ENCODE assay signal across 23 mouse cellular contexts in genomic region chr14:19807339-19807738, GRCm38 (mm10). TPM values are rescaled to one million over a fixed set of nuclear protein-coding genes. Genes with fewer than 3 reads are reported as not detected.
DNase-seq lines count a peak whose midpoint lies in the region.
"Had no signal": no experiment of that assay in that cellular context is flagged by ENCODE, and none has a peak within 500 bp of the region (broad histone marks: within the 10 kb centered on the region; RNA-seq: fewer than 3 reads in every experiment).

No protein-coding gene starts in this region.

- no peaks in the 10 kb centered on the region for H3K9me3 ChIP-seq in heart, embryonic 10.5 days
- H3K9me3 ChIP-seq: G1E; heart, embryonic 15.5 days; limb, embryonic 12.5 days; liver, embryonic 13.5 days; midbrain, embryonic 13.5 days; neural tube, embryonic 13.5 days; stomach, embryonic 15.5 days had no signal

- no peak overlapping the region for H3K27ac ChIP-seq in heart, embryonic 10.5 days
- H3K27ac ChIP-seq: heart, embryonic 15.5 days; hindbrain, embryonic 14.5 days; limb, embryonic 12.5 days; liver, embryonic 13.5 days; macrophage; midbrain, embryonic 13.5 days; neural tube, embryonic 13.5 days; stomach, embryonic 15.5 days had no signal

- peak; percentile 55 for DNase-seq in adrenal gland, postnatal 14 days
- no peak for DNase-seq in adrenal gland, postnatal 4 days (ENCODE audit: low spot score in 2 of 2)
- DNase-seq in heart, adult 9 months (ENCODE audit: low spot score in 2 of 2) = peak; percentile 29 to 36
- DNase-seq in heart, embryonic 10.5 days (ENCODE audit: low spot score) = no peak
- peak; percentile 13 to 19 for DNase-seq in kidney, postnatal 36 days
- no peak for DNase-seq in kidney, postnatal 4 days
- DNase-seq in fat pad, adult 2 months (ENCODE audit: extremely low read depth, low read depth, low spot score) = peak; percentile 11
- no peak for DNase-seq in thymus, postnatal 14 days
- DNase-seq: cerebellum, adult 11 months; cerebellum, adult 9-10 months; cerebellum, postnatal 36 days; liver, embryonic 13.5 days; lung, adult 2 months; lung, postnatal 10 days had no signal

- H3K36me3 ChIP-seq in heart, embryonic 10.5 days = peaks cover 73% of the 10 kb centered on the region

- H3K4me1 ChIP-seq in heart, embryonic 10.5 days = peaks cover 10% of the 10 kb centered on the region
- H3K4me1 ChIP-seq: limb, embryonic 12.5 days; neural tube, embryonic 13.5 days; stomach, embryonic 15.5 days had no signal

- 82% methylated on average over 3 of the region's 3 CpGs for WGBS in heart, embryonic 10.5 days

- no peaks in the 10 kb centered on the region for H3K27me3 ChIP-seq in heart, embryonic 10.5 days (ENCODE audit: insufficient read depth, poor library complexity, severe bottlenecking)
- H3K27me3 ChIP-seq: heart, embryonic 15.5 days; limb, embryonic 12.5 days; liver, embryonic 13.5 days; midbrain, embryonic 13.5 days; neural tube, embryonic 13.5 days; stomach, embryonic 15.5 days had no signal

- H3K4me3 ChIP-seq in heart, embryonic 10.5 days = no peak overlapping the region
- H3K4me3 ChIP-seq: heart, embryonic 15.5 days; limb, embryonic 12.5 days; liver, embryonic 13.5 days; midbrain, embryonic 13.5 days; neural tube, embryonic 13.5 days; stomach, embryonic 15.5 days had no signal

RNA-seq across cellular contexts. Expression of gene Rtraf, which starts 16.3 kb away (rescaled TPM):
- 71.3 and 75.4 TPM in 2 replicates for total RNA-seq in adrenal gland, postnatal 14 days (2021)
- 10 to 100 TPM; 86.2 to 90.3 TPM for total RNA-seq in adrenal gland, postnatal 4 days (2021)
- polyA plus RNA-seq in heart, embryonic 10.5 days (2016; fragmentation: Nextera tagmentation; extraction: Ambion mirVana) = 182 and 196 TPM in 2 replicates

RNA-seq across cellular contexts. Expression of gene Nid2, which starts 56.3 kb away (rescaled TPM):
- total RNA-seq in adrenal gland, postnatal 14 days (2021) = 44.7 and 46.2 TPM in 2 replicates
- 100 to 1,000 TPM in 1 of 2 experiments, 10 to 100 TPM in 1; 80.3 to 105 TPM for total RNA-seq in adrenal gland, postnatal 4 days (2021)
- polyA plus RNA-seq in heart, embryonic 10.5 days (2016; fragmentation: Nextera tagmentation; extraction: Ambion mirVana) = 169 and 250 TPM in 2 replicates
- total RNA-seq: hematopoietic stem cell, adult 5-6 weeks had no signal

Comparison
In these comparisons a context has a peak if more than half of its experiments do, and no peak if none do; other contexts are left out.
1. DNase-seq: peak in adrenal gland, postnatal 14 days (single experiment), heart, adult 9 months (2 of 2), kidney, postnatal 36 days (2 of 2) and fat pad, adult 2 months (single experiment); none in adrenal gland, postnatal 4 days (0 of 2), heart, embryonic 10.5 days (single experiment), kidney, postnatal 4 days (0 of 2) and thymus, postnatal 14 days (single experiment).